Mouse (Mus musculus) lung, postnatal 0 days (tissue): ENCODE measurements at regions not wholly inside any gene's neighbourhood (a gene's known extent, or its start where the extent isn't known, plus 50 kb on each side); places are given as distances from the start of the nearest gene placed in this dataset.

ENCODE experiments used
- ATAC-seq: fragments of 200-750 bp; cut with Nextera tagmentation; 2 replicates; pipeline ENCODE4 v1.8.0; 2017; ENCODE audit warnings: moderate library complexity
- DNase-seq: peaks from one replicate; pipeline ENCODE4 v3.0.0-alpha.2; 2016; ENCODE audit warnings: low spot score
- H3K27ac ChIP-seq: fragments of 300-500 bp; sonication (generic); 2 replicates; pipeline ENCODE4 v1.5.1; 2014; ENCODE audit warnings: antibody characterized with exemption, mild to moderate bottlenecking, low read length, mixed read lengths
- H3K27me3 ChIP-seq: fragments of 300-500 bp; sonication (generic); replicated peaks from 2 replicates; pipeline ENCODE4 v1.6.1; 2014; ENCODE audit warnings: low read length, mixed read lengths; ENCODE audit not compliant: insufficient read depth
- H3K36me3 ChIP-seq: fragments of 300-500 bp; sonication (generic); 2 replicates; pipeline ENCODE4 v1.6.1; 2014; ENCODE audit warnings: low read length, mixed read lengths; ENCODE audit not compliant: insufficient read depth
- H3K4me1 ChIP-seq: fragments of 300-500 bp; sonication (generic); 2 replicates; pipeline ENCODE4 v1.6.1; 2014; ENCODE audit warnings: antibody characterized with exemption, low read depth, low read length, mixed read lengths; ENCODE audit not compliant: insufficient read depth
- H3K4me2 ChIP-seq: fragments of 300-500 bp; sonication (generic); replicated peaks from 2 replicates; pipeline ENCODE4 v1.6.1; 2014; ENCODE audit warnings: low read depth, mild to moderate bottlenecking, low read length, moderate library complexity, mixed read lengths
- H3K4me3 ChIP-seq: fragments of 300-500 bp; sonication (generic); 2 replicates; pipeline ENCODE4 v1.5.1; 2014; ENCODE audit warnings: low read depth, low read length
- H3K9ac ChIP-seq: fragments of 300-500 bp; sonication (generic); replicated peaks from 2 replicates; pipeline ENCODE4 v1.6.1; 2014; ENCODE audit warnings: low read depth, mild to moderate bottlenecking
- H3K9me3 ChIP-seq: fragments of 300-500 bp; sonication (generic); 2 replicates; pipeline ENCODE4 v1.6.1; 2016; ENCODE audit warnings: low read length, mixed read lengths
- CTCF ChIP-seq: IDR thresholded peaks from 2 replicates; pipeline ENCODE4 v1.5.1; 2016; ENCODE audit warnings: antibody characterized with exemption, mild to moderate bottlenecking
- EP300 ChIP-seq: IDR thresholded peaks from 2 replicates; pipeline ENCODE4 v1.6.1; 2016; ENCODE audit warnings: antibody characterized with exemption, mild to moderate bottlenecking, control low read depth
- WGBS: fragments of 180-500 bp; shearing (Covaris S2); extraction: QIAGEN DNeasy Blood & Tissue Kit; methylation state at CpG from one replicate; pipeline ENCODE4 v1.1.7; 2014; 5-methylcytosine and 5-hydroxymethylcytosine counted together

DNA sequence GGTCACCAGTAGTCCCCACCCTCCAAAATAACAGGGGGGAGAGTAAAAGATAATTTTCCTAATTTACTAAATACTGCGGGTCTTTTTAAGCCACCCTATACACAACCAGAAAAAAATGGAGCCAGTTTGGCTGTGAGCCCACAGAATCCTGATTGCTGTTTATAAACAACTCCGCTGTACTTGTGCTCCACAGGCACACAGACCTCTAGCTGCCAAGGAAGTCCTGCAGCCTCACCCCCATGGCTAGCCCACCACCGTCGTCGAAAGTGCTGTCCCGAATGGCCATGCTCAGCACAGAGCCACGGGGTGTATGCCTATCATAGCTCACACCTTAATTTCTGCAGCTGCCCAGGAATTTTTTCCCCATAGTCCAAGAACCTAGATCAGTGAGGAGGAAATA is 124.3 kb upstream of the Noct start:
- H3K4me1 ChIP-seq: no peaks in the 10 kb centered on the region; the same call in 1 of the 2 replicates
- H3K27me3 ChIP-seq: no peaks in the 10 kb centered on the region
- 0 out of 2 replicates have a peak, but pooled peaks have one; percentile 4 for TF ChIP-seq CTCF
- TF ChIP-seq EP300: no peak
- no peak overlapping the region for H3K9ac ChIP-seq
- DNase-seq: no peak
- no peaks in the 10 kb centered on the region for H3K36me3 ChIP-seq
- H3K27ac ChIP-seq: no peak overlapping the region
- no peak; the same call in 1 of the 2 replicates for ATAC-seq
- no peaks in the 10 kb centered on the region for H3K9me3 ChIP-seq
- no peak overlapping the region for H3K4me2 ChIP-seq
- WGBS: 45% methylated on average over 7 of the region's 7 CpGs
- H3K4me3 ChIP-seq: no peak overlapping the region

DNA sequence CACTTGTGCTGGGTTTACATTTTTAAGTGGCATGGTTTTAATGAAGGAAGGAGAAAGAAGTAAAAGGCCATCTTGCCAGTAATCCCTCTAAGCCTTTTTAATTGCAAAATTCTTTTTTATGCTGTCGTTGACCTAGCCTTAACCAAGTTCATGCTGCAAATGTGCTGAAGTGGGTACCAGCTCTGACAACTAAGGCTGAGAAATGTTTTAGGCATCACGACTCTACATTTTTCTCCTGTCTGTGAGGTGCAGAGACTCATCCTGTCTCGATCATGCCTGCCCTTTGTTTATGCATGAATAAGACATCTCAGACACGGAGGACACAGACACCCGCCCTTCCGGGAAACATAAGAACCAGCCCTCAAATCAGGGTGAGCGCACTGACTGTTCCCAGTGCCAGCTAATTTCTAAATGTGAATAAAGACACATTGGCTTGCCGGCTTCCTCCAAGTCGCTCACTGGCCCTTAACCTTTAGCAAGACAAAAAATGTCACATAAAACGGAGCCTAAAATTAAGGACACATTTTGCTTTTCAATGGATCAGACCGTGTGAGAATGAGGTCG is 115.5 kb upstream of the Noct start:
- TF ChIP-seq EP300 (peak; percentile 45; the same call in 1 of the 2 replicates), CTCF (no peak)
- 50% methylated on average over 12 of the region's 12 CpGs for WGBS

DNA sequence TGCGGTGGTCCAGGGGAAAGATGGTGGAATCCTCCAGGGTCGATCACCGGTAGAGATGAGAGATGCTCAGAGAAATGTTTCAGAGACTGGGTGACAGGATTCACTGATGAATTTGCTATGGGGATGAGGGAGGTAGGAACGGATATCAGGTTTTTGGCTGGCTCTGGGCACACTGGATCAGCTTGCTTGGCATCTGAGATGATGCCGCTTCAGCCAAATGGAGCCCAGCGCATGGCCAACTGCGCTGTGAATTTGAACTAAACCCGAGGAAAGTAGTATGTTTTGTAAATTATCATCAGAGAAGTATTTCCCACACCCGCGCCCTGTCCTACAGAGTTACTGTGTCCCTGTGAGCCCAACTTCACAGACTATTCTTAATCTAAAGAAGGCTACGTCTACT is 113.0 kb upstream of the Noct start:
- H3K4me2 ChIP-seq: no peak overlapping the region
- no peak for ATAC-seq
- no peak overlapping the region for H3K27ac ChIP-seq
- no peaks in the 10 kb centered on the region for H3K9me3 ChIP-seq
- H3K27me3 ChIP-seq: no peaks in the 10 kb centered on the region
- H3K4me1 ChIP-seq: no peaks in the 10 kb centered on the region
- no peaks in the 10 kb centered on the region for H3K36me3 ChIP-seq
- TF ChIP-seq EP300: no peak
- no peak for TF ChIP-seq CTCF
- 96% methylated on average over 11 of the region's 11 CpGs for WGBS
- no peak overlapping the region for H3K9ac ChIP-seq
- H3K4me3 ChIP-seq: no peak overlapping the region
- no peak for DNase-seq

More for the DNA sequence above, 115.5 kb upstream of the Noct start:
- Histone ChIP-seq H3K4me3 (no peak overlapping the region), H3K4me1 (no peaks in the 10 kb centered on the region), H3K9me3 (no peaks in the 10 kb centered on the region), H3K27ac (no peak overlapping the region), H3K27me3 (no peaks in the 10 kb centered on the region), H3K4me2 (no peak overlapping the region), H3K36me3 (no peaks in the 10 kb centered on the region), H3K9ac (no peak overlapping the region)
- DNase-seq (peak; percentile 19), ATAC-seq (peak; percentile 38; the same call in 1 of the 2 replicates)

DNA sequence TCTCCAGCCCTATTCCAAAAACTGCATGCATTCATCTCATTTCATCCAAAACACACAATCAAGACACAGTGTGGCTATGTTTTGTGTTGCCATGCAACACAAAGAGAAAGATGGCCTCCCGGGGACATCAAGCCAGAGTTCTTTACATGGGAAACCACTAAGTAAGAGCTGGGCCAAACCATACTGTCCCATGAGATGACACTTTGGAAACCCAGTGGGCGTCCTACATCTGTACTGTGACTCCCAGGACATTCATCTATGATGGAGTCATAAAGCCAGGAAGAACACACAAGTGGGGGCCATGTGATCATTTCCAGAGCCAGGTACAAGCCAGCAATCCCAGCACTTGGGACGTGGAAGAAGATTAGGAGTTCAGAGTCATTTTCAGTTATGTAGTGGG is 111.9 kb upstream of the Noct start:
- Histone ChIP-seq H3K9ac (no peak overlapping the region), H3K36me3 (no peaks in the 10 kb centered on the region), H3K4me3 (no peak overlapping the region), H3K4me2 (no peak overlapping the region), H3K4me1 (no peaks in the 10 kb centered on the region; the same call in 1 of the 2 replicates), H3K27ac (no peak overlapping the region), H3K27me3 (no peaks in the 10 kb centered on the region), H3K9me3 (no peaks in the 10 kb centered on the region)
- no peak for TF ChIP-seq EP300
- TF ChIP-seq CTCF: no peak
- WGBS: 81% methylated on average over 3 of the region's 3 CpGs
- ATAC-seq (no peak), DNase-seq (no peak)

DNA sequence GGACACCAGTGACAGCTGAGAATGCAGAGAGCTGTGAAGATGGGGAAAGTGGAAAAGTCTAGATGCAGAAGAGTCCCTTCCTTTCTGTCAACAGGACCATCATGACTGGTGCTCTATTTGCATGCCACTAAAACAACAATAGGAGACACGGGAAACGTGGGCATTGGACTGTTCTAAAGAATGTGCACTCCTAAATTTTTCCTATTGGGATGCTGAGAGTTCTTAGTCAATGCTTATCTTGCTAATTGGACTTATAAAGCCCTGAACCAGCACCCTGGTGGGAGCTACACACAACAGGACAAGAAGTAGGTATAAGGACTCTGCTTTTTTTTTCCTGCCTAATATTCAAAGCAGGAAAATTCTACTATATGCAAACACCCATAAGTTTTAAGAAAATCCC is 108.3 kb upstream of the Noct start:
- WGBS: 67% methylated on average over 2 of the region's 2 CpGs
- Histone ChIP-seq H3K4me2 (no peak overlapping the region), H3K27ac (no peak overlapping the region), H3K9me3 (no peaks in the 10 kb centered on the region), H3K36me3 (no peaks in the 10 kb centered on the region), H3K9ac (no peak overlapping the region), H3K27me3 (no peaks in the 10 kb centered on the region), H3K4me3 (no peak overlapping the region), H3K4me1 (no peaks in the 10 kb centered on the region; the same call in 1 of the 2 replicates)
- no peak for ATAC-seq
- no peak for DNase-seq
- no peak for TF ChIP-seq CTCF
- no peak for TF ChIP-seq EP300

DNA sequence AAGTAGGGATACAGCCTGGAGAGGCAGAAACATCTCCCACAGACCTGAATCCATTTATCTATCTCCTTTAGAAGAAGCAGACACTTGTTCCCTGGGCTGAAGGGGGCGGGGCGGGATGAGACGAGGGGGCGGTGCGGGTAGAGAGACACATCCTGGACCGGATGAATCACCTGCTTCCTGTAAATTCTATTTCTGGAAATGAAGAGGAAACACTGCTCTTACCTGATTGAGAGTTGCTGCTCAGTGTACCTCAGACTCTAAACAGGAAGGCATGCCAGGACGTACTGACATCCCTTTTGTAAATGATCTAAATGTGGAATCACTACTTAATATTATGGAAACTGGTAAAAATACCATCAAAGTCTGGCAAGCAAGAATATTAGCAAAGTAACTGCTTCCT is 105.5 kb upstream of the Noct start:
- H3K4me3 ChIP-seq: no peak overlapping the region
- TF ChIP-seq EP300 (peak; percentile 83), CTCF (no peak)
- no peak overlapping the region for H3K9ac ChIP-seq
- H3K27ac ChIP-seq: no peak overlapping the region
- DNase-seq (peak; percentile 17), ATAC-seq (peak; percentile 40)
- no peaks in the 10 kb centered on the region for H3K9me3 ChIP-seq
- no peaks in the 10 kb centered on the region for H3K27me3 ChIP-seq
- H3K36me3 ChIP-seq: no peaks in the 10 kb centered on the region
- WGBS: 41% methylated on average over 7 of the region's 7 CpGs
- H3K4me1 ChIP-seq: no peaks in the 10 kb centered on the region; the same call in 1 of the 2 replicates
- no peak overlapping the region for H3K4me2 ChIP-seq
